Mouse (Mus musculus) limb, embryonic 10.5 days (tissue): ENCODE results near the gene Actn1. TPM values are rescaled to one million over a fixed set of nuclear protein-coding genes. Genes with fewer than 3 reads are reported as not detected.

Experiments used
- DNase-seq: peaks from one replicate; pipeline ENCODE4 v3.0.0-alpha.2; 2017; ENCODE audit warnings: low spot score
- H3K27ac ChIP-seq: fragments of 300-500 bp; sonication (generic); 2 replicates; pipeline ENCODE4 v1.5.1; 2016; ENCODE audit warnings: mild to moderate bottlenecking
- H3K27me3 ChIP-seq: fragments of 300-500 bp; sonication (generic); 2 replicates; pipeline ENCODE4 v1.6.1; 2016; ENCODE audit warnings: low read depth, mild to moderate bottlenecking; ENCODE audit not compliant: poor library complexity, severe bottlenecking
- H3K36me3 ChIP-seq: fragments of 300-500 bp; sonication (generic); 2 replicates; pipeline ENCODE4 v1.6.1; 2016; ENCODE audit warnings: mild to moderate bottlenecking, moderate library complexity
- H3K4me1 ChIP-seq: fragments of 300-500 bp; sonication (generic); 2 replicates; pipeline ENCODE4 v1.6.1; 2016
- H3K4me3 ChIP-seq: fragments of 300-500 bp; sonication (generic); 2 replicates; pipeline ENCODE4 v1.5.1; 2016; ENCODE audit warnings: mild to moderate bottlenecking, moderate library complexity
- H3K9me3 ChIP-seq: fragments of 300-500 bp; sonication (generic); replicated peaks from 2 replicates; pipeline ENCODE4 v1.6.1; 2016; ENCODE audit warnings: mild to moderate bottlenecking
- WGBS: fragments of 180-500 bp; shearing (Covaris S2); methylation state at CpG from one replicate; pipeline ENCODE4 v1.1.7; 2016; 5-methylcytosine and 5-hydroxymethylcytosine counted together
- polyA plus RNA-seq: library from polyadenylated mRNA; unstranded; fragments of >200 nt; fragmentation: Nextera tagmentation; extraction: Ambion mirVana; gene quantifications from 2 replicates; pipeline ENCODE4 v1.2.1, GENCODE M21; 2016

Gene Actn1
- polyA plus RNA-seq, 1 experiment from 2014 or later = 48.6 TPM

DNA sequence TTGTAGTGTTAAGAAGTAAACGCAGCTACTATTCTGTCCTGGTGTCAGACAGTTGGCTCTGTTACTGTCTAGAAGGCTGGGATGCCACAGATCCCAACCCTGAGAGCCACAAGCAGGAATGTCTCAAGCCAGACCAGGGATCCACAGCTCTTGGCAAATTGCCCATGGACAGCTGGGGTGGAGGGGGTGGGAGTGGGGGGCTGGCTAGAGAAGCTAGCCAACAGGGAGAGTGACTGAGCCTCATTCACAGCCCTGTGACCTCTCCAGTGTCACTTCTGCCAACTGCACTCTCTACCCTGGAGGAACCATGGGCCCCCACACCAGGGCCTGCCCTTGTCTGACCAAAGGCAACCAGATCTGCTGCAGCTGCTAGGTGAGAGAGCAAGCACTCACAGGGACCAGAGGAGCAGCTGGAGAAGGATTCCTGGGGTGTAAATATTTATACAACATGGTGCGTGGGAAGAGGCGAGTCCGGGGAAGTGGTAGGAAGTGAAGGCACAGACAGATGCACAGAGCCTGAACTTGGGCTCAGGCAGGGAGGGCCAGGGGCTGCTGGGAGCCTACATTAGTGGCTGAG is 136.9 kb downstream of the Actn1 start:
- Histone ChIP-seq H3K4me3 (no peak overlapping the region), H3K36me3 (peaks cover 52% of the 10 kb centered on the region), H3K27ac (no peak overlapping the region; the same call in 1 of the 2 replicates), H3K4me1 (peaks cover 16% of the 10 kb centered on the region), H3K27me3 (no peaks in the 10 kb centered on the region), H3K9me3 (no peaks in the 10 kb centered on the region)
- WGBS = 59% methylated on average over 4 of the region's 4 CpGs
- no peak for DNase-seq

DNA sequence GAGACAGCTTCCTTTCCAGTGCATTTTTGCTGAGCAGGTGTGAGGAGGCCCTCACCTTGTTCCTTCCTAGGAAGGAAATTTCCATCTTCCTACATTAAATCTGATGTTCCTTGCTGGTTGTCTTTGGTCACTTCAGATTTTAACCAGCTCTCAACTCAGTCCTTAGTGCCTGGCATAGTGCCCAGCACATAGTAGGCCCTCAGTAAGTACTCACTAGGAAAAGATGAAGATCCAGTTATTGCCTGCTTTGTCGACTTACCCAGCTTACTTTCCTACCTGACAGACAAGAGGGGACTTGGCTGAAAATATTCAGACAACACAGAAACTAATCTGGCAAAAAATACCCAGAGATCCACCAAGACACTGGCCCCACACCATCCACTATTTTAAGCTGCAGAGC is 138.7 kb downstream of the Actn1 start:
- H3K27ac ChIP-seq = no peak overlapping the region
- WGBS = 83% methylated on average over 1 of the region's 1 CpGs
- no peak for DNase-seq
- no peaks in the 10 kb centered on the region for H3K27me3 ChIP-seq
- H3K9me3 ChIP-seq = no peaks in the 10 kb centered on the region
- no peak overlapping the region for H3K4me3 ChIP-seq
- peaks cover 45% of the 10 kb centered on the region for H3K36me3 ChIP-seq
- peaks cover 20% of the 10 kb centered on the region for H3K4me1 ChIP-seq

DNA sequence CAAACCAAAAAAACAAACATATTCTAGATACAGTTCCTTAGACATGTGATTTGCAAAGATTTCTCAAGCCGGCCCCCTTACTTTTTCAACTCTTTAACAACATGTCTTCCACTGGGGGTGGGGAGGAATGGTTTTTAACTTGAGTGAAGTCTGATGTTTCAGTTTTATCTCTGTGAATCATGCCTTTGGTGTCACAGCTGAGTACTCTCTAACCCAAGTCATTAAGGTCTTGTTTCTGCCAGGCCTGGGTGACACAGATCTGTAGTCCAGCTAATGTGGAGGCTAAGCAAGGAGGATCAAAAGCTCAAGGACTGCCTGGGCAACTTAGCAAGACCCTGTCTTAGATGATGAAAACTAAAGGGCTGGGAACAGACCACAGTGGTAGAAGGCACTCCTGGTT is 141.6 kb downstream of the Actn1 start:
- Histone ChIP-seq H3K27me3 (no peaks in the 10 kb centered on the region), H3K4me1 (peaks cover 34% of the 10 kb centered on the region), H3K36me3 (peaks cover 32% of the 10 kb centered on the region), H3K9me3 (no peaks in the 10 kb centered on the region), H3K4me3 (no peak overlapping the region), H3K27ac (no peak overlapping the region)
- whole genome bisulfite sequencing = 94% methylated on average over 1 of the region's 1 CpGs
- DNase-seq = no peak

Other genes with a start within 250 kb of the Actn1 start
- gene Zfp36l1, start 147.4 kb downstream of the Actn1 start, polyA plus RNA-seq = 88.4 and 96.4 TPM in 2 replicates
- gene Dcaf5, start 176.2 kb upstream of the Actn1 start, polyA plus RNA-seq = 9.3 and 12.8 TPM in 2 replicates
- 25.9 and 29.7 TPM in 2 replicates for gene Exd2, start 202.7 kb upstream of the Actn1 start, polyA plus RNA-seq